Mouse (Mus musculus) myocyte (in vitro differentiated cells): ENCODE measurements around the gene Tnfrsf12a. TPM values are rescaled to one million over a fixed set of nuclear protein-coding genes. Genes with fewer than 3 reads are reported as not detected.

ENCODE experiments used
- H3K27me3 ChIP-seq: one replicate; pipeline ENCODE4 v1.6.1; 2011; ENCODE audit not compliant: control insufficient read depth, insufficient read depth, insufficient read length
- H3K36me3 ChIP-seq: one replicate; pipeline ENCODE4 v1.6.1; 2011; ENCODE audit not compliant: control insufficient read depth, insufficient read depth
- H3K4me2 ChIP-seq: one replicate; pipeline ENCODE4 v1.6.1; 2011; ENCODE audit warnings: low read depth, control low read depth
- H3K4me3 ChIP-seq: one replicate; pipeline ENCODE4 v1.5.1; 2011; ENCODE audit warnings: mild to moderate bottlenecking, control low read depth, moderate library complexity
- H3K79me2 ChIP-seq: one replicate; pipeline ENCODE4 v1.6.1; 2011; ENCODE audit not compliant: control insufficient read depth, insufficient read depth
- H3ac ChIP-seq: one replicate; pipeline ENCODE4 v1.6.1; 2011; ENCODE audit not compliant: control insufficient read depth, insufficient read length
- CEBPB ChIP-seq: IDR thresholded peaks from 2 replicates; pipeline ENCODE4 v1.6.1; 2011; ENCODE audit warnings: mild to moderate bottlenecking, moderate library complexity; ENCODE audit not compliant: poor library complexity, insufficient read depth, severe bottlenecking
- E2F4 ChIP-seq: IDR thresholded peaks from one replicate; pipeline ENCODE4 v1.6.1; 2011; ENCODE audit warnings: mild to moderate bottlenecking, control low read depth, moderate library complexity; ENCODE audit not compliant: insufficient read depth
- MAX ChIP-seq: IDR thresholded peaks from one replicate; pipeline ENCODE4 v1.6.1; 2011; ENCODE audit warnings: low read depth, mild to moderate bottlenecking, control low read depth
- MYOD1 ChIP-seq, 3 experiments: IDR thresholded peaks; one replicate each; pipeline ENCODE4 v1.6.1; 2011; ENCODE audit warnings: control low read depth in 2 of 3, low read depth in 2 of 3, mild to moderate bottlenecking in 2 of 3, moderate library complexity in 1 of 3; ENCODE audit not compliant: insufficient read length in 2 of 3, control insufficient read depth in 1 of 3
- MYOG ChIP-seq, 3 experiments: IDR thresholded peaks; one replicate each; pipeline ENCODE4 v1.6.1; 2011; ENCODE audit warnings: control low read depth in 2 of 3, low read depth in 2 of 3, mild to moderate bottlenecking in 2 of 3; ENCODE audit not compliant: insufficient read length in 2 of 3, control insufficient read depth in 1 of 3, insufficient read depth in 1 of 3
- POLR2A ChIP-seq: IDR thresholded peaks from one replicate; pipeline ENCODE4 v1.6.1; 2011; ENCODE audit warnings: low read depth, mild to moderate bottlenecking, control low read depth, moderate library complexity; ENCODE audit not compliant: insufficient read length
- POLR2AphosphoS2 ChIP-seq: IDR thresholded peaks from one replicate; pipeline ENCODE4 v1.6.1; 2011; ENCODE audit warnings: low read depth, control low read depth; ENCODE audit not compliant: insufficient read length
- REST ChIP-seq: IDR thresholded peaks from one replicate; pipeline ENCODE4 v1.6.1; 2011; ENCODE audit warnings: mild to moderate bottlenecking, control low read depth, moderate library complexity; ENCODE audit not compliant: insufficient read depth, insufficient read length
- SRF ChIP-seq: IDR thresholded peaks from one replicate; pipeline ENCODE4 v1.6.1; 2011; ENCODE audit warnings: low read depth; ENCODE audit not compliant: control insufficient read depth, insufficient read length
- TCF12 ChIP-seq: IDR thresholded peaks from one replicate; pipeline ENCODE4 v1.6.1; 2011; ENCODE audit warnings: mild to moderate bottlenecking, control low read depth; ENCODE audit not compliant: poor library complexity, insufficient read depth, severe bottlenecking
- TCF3 ChIP-seq: IDR thresholded peaks from one replicate; pipeline ENCODE4 v1.6.1; 2011; ENCODE audit warnings: low read depth, control low read depth; ENCODE audit not compliant: insufficient read length
- USF1 ChIP-seq: IDR thresholded peaks from one replicate; pipeline ENCODE4 v1.6.1; 2011; ENCODE audit warnings: low read depth, mild to moderate bottlenecking, control low read depth, moderate library complexity
- polyA plus RNA-seq: library from polyadenylated mRNA; unstranded; fragments of >200 nt; fragmentation: generic; extraction: Trizol; gene quantifications from one replicate; pipeline ENCODE4 v1.2.1, GENCODE M21; 2012; ENCODE audit warnings: missing spikeins

Tnfrsf12a gene
- 328 TPM for polyA plus RNA-seq

DNA sequence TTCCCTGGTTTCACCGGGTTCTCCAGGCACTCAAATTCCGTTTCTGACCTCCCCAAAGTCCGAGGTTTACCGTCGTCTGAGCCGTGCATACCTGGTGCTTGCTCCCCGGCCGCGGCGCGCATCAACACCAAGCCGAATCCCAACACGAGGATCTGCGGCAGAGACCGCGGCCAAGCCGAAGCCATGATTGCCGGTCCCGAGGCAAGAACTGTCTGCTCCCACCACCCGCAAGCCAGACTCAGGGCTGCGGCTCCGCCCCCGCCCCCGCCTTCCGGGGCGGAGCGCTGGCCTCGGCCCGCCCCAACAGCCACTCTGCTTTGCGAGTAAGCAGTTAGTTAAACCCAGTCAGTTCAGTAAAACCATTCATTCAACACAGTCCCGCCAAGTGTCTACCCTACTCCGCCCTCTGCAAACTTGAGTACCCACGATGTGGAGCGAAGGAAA lies at the start of gene Tnfrsf12a:
Gene Tnfrsf12a (minus strand): TSS at position 233 of the 444 bp plus-strand sequence.
- TF ChIP-seq POLR2AphosphoS2 = peak; percentile 100
- no peak for TF ChIP-seq USF1
- TF ChIP-seq MAX = peak; percentile 3
- peak in 1 of 3 experiments; percentile 3 for TF ChIP-seq MYOG (IDR thresholded peaks at IDR 0.05; ENCODE audit: control insufficient read depth in 1 of 3, insufficient read depth in 1 of 3, insufficient read length in 2 of 3, low read depth in 2 of 3)
- TF ChIP-seq MYOD1 (IDR thresholded peaks at IDR 0.05; ENCODE audit: control insufficient read depth in 1 of 3, insufficient read length in 2 of 3, low read depth in 2 of 3) = peak in 1 of 3 experiments; percentile 34
- TF ChIP-seq TCF3 = no peak
- TF ChIP-seq REST = peak; percentile 49
- no peak for TF ChIP-seq E2F4
- TF ChIP-seq POLR2A = peak; percentile 99
- no peak for TF ChIP-seq TCF12
- Histone ChIP-seq H3K36me3 (peaks cover 3% of the 10 kb centered on the region), H3K27me3 (no peaks in the 10 kb centered on the region), H3ac (peak within 1 kb of the TSS; percentile 72), H3K4me3 (peak within 1 kb of the TSS; percentile 99), H3K4me2 (peak within 1 kb of the TSS; percentile 99), H3K79me2 (peaks cover 28% of the 10 kb centered on the region)

DNA sequence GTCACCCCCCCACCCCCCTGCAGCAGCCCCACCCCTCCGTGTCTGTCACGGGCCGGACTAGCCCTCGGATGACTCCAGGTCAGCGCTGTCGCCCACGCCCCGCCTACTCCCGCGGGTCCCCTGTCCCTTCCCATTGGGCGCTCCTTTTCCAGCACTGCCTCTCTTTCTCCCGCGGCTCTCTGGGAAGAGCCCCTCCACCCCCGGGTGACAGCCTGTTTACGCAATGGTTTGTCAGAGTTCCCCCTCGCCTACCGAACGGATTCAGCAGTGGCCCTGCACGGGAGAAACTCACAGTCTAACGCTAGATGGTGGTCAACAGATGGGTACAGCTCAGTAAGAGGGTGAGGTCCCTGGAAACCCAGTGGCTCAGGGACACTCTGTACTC lies 49.5 kb upstream of the Tnfrsf12a start:
- TF ChIP-seq E2F4 (no peak), CEBPB (peak; percentile 44; the same call in 1 of the 2 replicates), MYOD1 (IDR thresholded peaks at IDR 0.05; ENCODE audit: control insufficient read depth in 1 of 3, insufficient read length in 2 of 3, low read depth in 2 of 3) (no peak)
- H3K36me3 ChIP-seq = no peaks in the 10 kb centered on the region
- peak overlapping the region; percentile 40 for H3K4me3 ChIP-seq
- H3K79me2 ChIP-seq = no peaks in the 10 kb centered on the region
- H3K4me2 ChIP-seq = peak overlapping the region; percentile 73
- H3ac ChIP-seq = peak overlapping the region; percentile 65
- H3K27me3 ChIP-seq = no peaks in the 10 kb centered on the region

DNA sequence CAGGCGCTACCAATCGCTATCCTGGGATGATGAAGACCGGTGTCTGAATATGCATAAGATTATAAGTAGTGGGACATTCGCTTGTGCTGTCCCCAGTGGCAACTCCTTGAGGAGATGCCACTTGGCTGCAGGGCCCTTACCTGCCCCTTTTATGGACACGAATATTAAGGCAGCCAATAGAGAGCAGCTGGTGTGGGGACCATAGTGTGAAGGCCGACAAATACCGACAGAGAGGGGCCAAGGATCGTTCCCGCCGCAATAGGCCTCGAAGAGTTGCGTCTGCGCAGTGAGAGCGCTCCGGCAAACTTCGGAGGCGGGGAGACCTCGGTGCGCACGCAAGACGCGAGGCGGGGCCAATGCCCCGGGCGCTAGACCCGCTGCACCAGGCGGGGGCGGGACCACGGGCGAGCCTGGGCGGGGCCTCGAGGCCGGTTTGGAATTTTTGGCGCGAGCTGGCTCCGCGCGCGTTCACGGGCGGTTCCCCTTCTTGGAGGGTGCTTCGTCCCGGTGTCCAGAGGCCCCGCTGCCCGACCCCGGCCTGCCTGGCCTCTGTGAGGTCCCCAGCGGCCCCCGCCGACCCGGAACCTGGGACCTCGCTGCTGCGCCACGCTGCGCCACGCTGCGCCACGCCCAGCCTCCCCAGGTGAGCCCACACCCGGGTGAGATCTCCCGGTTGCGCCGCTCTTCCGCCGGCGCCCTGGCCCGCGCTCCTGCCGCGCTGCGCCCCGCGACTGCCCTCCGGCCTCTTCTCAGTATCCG lies 48.9 kb upstream of the Tnfrsf12a start, which contains the start of gene Pkmyt1:
Gene Pkmyt1 (plus strand): TSS at position 338 of the 759 bp plus-strand sequence.
- peak within 1 kb of the TSS; percentile 40 for H3K4me3 ChIP-seq
- H3K4me2 ChIP-seq = peak within 1 kb of the TSS; percentile 90
- H3K27me3 ChIP-seq = no peaks in the 10 kb centered on the region
- H3K36me3 ChIP-seq = no peaks in the 10 kb centered on the region
- H3K79me2 ChIP-seq = no peaks in the 10 kb centered on the region
- TF ChIP-seq E2F4 (peak; percentile 53), POLR2AphosphoS2 (peak; percentile 88), MAX (no peak), SRF (peak; percentile 16), TCF3 (no peak), REST (no peak), CEBPB (no peak), USF1 (no peak), MYOD1 (IDR thresholded peaks at IDR 0.05; ENCODE audit: control insufficient read depth in 1 of 3, insufficient read length in 2 of 3, low read depth in 2 of 3) (no peak), POLR2A (peak; percentile 79), MYOG (IDR thresholded peaks at IDR 0.05; ENCODE audit: control insufficient read depth in 1 of 3, insufficient read depth in 1 of 3, insufficient read length in 2 of 3, low read depth in 2 of 3) (no peak), TCF12 (no peak)
- peak within 1 kb of the TSS; percentile 65 for H3ac ChIP-seq

DNA sequence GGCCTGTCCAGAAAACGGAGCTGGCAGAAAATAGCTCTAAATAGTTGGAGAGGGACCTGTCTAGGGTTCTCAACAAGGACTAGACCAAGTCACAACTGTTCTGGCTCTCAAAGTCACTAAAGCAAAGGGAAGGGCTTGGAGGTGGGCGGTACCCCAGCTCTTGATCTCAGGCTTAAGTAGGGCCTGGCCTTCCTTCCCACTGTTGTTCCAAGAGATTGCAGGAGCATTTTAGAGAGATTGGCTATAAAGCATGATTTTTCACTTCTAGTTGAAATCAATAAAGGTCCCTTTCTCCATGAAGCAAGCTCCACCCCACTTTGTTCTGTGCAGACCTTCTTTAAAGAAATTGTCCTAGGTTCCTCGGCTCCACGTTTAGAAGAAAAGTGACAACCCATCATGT lies 48.2 kb upstream of the Tnfrsf12a start:
- peak overlapping the region; percentile 90 for H3K4me2 ChIP-seq
- peak overlapping the region; percentile 40 for H3K4me3 ChIP-seq
- TF ChIP-seq MYOG (IDR thresholded peaks at IDR 0.05; ENCODE audit: control insufficient read depth in 1 of 3, insufficient read depth in 1 of 3, insufficient read length in 2 of 3, low read depth in 2 of 3) = no peak
- no peak for TF ChIP-seq POLR2AphosphoS2
- no peak for TF ChIP-seq CEBPB
- no peak for TF ChIP-seq MYOD1 (IDR thresholded peaks at IDR 0.05; ENCODE audit: control insufficient read depth in 1 of 3, insufficient read length in 2 of 3, low read depth in 2 of 3)
- TF ChIP-seq SRF = no peak
- no peak for TF ChIP-seq USF1
- no peak for TF ChIP-seq E2F4
- no peak for TF ChIP-seq TCF3
- no peaks in the 10 kb centered on the region for H3K79me2 ChIP-seq
- no peak overlapping the region for H3ac ChIP-seq
- no peaks in the 10 kb centered on the region for H3K36me3 ChIP-seq
- no peaks in the 10 kb centered on the region for H3K27me3 ChIP-seq
